ENCODE assay signal across 25 mouse cellular contexts in genomic region chr2:146792844-146793420, GRCm38 (mm10).
DNase-seq lines count a peak whose midpoint lies in the region; ATAC-seq and TF ChIP-seq lines count a peak whose summit lies in the region.
"Had no signal": no experiment of that assay in that cellular context is flagged by ENCODE, and none has a peak within 500 bp of the region (broad histone marks: within the 10 kb centered on the region; RNA-seq: fewer than 3 reads in every experiment).

No protein-coding gene starts in this region.

- H3K9me3 ChIP-seq in embryonic facial prominence, embryonic 11.5 days (replicated peaks; ENCODE audit: control insufficient read depth, low read length): no peaks in the 10 kb centered on the region
- H3K9me3 ChIP-seq in embryonic facial prominence, embryonic 10.5 days: no peaks in the 10 kb centered on the region
- no peaks in the 10 kb centered on the region for H3K9me3 ChIP-seq in kidney, embryonic 14.5 days (ENCODE audit: control insufficient read depth, low read length)
- H3K9me3 ChIP-seq: neural tube, embryonic 15.5 days had no signal

- H3K4me3 ChIP-seq in embryonic facial prominence, embryonic 11.5 days (ENCODE audit: low read depth, low read length): no peak overlapping the region
- no peak overlapping the region for H3K4me3 ChIP-seq in embryonic facial prominence, embryonic 10.5 days
- no peak overlapping the region for H3K4me3 ChIP-seq in layer of hippocampus, adult 2 months
- no peak overlapping the region for H3K4me3 ChIP-seq in kidney, embryonic 14.5 days (ENCODE audit: low read length)
- H3K4me3 ChIP-seq: neural tube, embryonic 15.5 days had no signal

- ATAC-seq in embryonic facial prominence, embryonic 11.5 days (replicated peaks; ENCODE audit: insufficient number of reproducible peaks, low FRiP score, low TSS enrichment, low read depth): 0 out of 2 replicates have a peak, but pooled peaks have one; percentile 23
- ATAC-seq in kidney, embryonic 14.5 days (ENCODE audit: low FRiP score, low TSS enrichment): no peak
- ATAC-seq: inflammation-experienced regulatory T-cells, adult 6 months; liver, postnatal 0 days had no signal

- no peak overlapping the region for H3K27ac ChIP-seq in embryonic facial prominence, embryonic 11.5 days (replicated peaks; ENCODE audit: low read depth, low read length)
- H3K27ac ChIP-seq in embryonic facial prominence, embryonic 10.5 days (replicated peaks): no peak overlapping the region
- no peak overlapping the region for H3K27ac ChIP-seq in layer of hippocampus, adult 2 months
- no peak overlapping the region for H3K27ac ChIP-seq in kidney, embryonic 14.5 days (ENCODE audit: low read depth, low read length)
- H3K27ac ChIP-seq: hindbrain, embryonic 14.5 days; neural tube, embryonic 15.5 days had no signal

- no peak for TF ChIP-seq CTCF in layer of hippocampus, adult 2 months (conservative IDR thresholded peaks at IDR 0.05)

- H3K36me3 ChIP-seq in embryonic facial prominence, embryonic 11.5 days (replicated peaks; ENCODE audit: control insufficient read depth, insufficient read depth, low read depth, low read length): no peaks in the 10 kb centered on the region
- H3K36me3 ChIP-seq in embryonic facial prominence, embryonic 10.5 days (replicated peaks): no peaks in the 10 kb centered on the region
- no peaks in the 10 kb centered on the region for H3K36me3 ChIP-seq in kidney, embryonic 14.5 days (ENCODE audit: control insufficient read depth, insufficient read depth, low read length)
- H3K36me3 ChIP-seq: neural tube, embryonic 15.5 days had no signal

- WGBS in embryonic facial prominence, embryonic 11.5 days: 73% methylated on average over 6 of the region's 6 CpGs
- 82% methylated on average over 6 of the region's 6 CpGs for WGBS in embryonic facial prominence, embryonic 10.5 days
- WGBS in kidney, embryonic 14.5 days: 86% methylated on average over 6 of the region's 6 CpGs

- H3K9ac ChIP-seq in embryonic facial prominence, embryonic 11.5 days (replicated peaks; ENCODE audit: low read length): no peak overlapping the region
- H3K9ac ChIP-seq in kidney, embryonic 14.5 days (ENCODE audit: low read depth, low read length): no peak overlapping the region
- H3K9ac ChIP-seq: hindbrain, embryonic 14.5 days; liver, postnatal 0 days; neural tube, embryonic 15.5 days had no signal

- DNase-seq in embryonic facial prominence, embryonic 11.5 days (ENCODE audit: low spot score): no peak
- DNase-seq in embryonic facial prominence, embryonic 10.5 days (ENCODE audit: low spot score): no peak
- DNase-seq in MN1 (ENCODE audit: low spot score): peak; percentile 74
- peak; percentile 42 to 56 for DNase-seq in layer of hippocampus, adult 2 months (ENCODE audit: low spot score in 2 of 2)
- DNase-seq in layer of hippocampus, postnatal 36 days: peak; percentile 27 to 29
- DNase-seq in adrenal gland, postnatal 36 days: no peak
- DNase-seq: adrenal gland, postnatal 25 days; cerebellum, adult 18-20 months; cerebellum, postnatal 14 days; heart, postnatal 36 days; kidney, adult 8-10 months; kidney, postnatal 14 days; left cerebral cortex, postnatal 4 days; liver, postnatal 0 days; lung, postnatal 10 days; right cerebral cortex, adult 18-20 months; right cerebral cortex, postnatal 4 days; thymus, adult 2 months; thymus, postnatal 4 days had no signal

- no peaks in the 10 kb centered on the region for H3K4me1 ChIP-seq in embryonic facial prominence, embryonic 11.5 days (ENCODE audit: control insufficient read depth, insufficient read depth, low read length)
- H3K4me1 ChIP-seq in embryonic facial prominence, embryonic 10.5 days: peaks cover 9% of the 10 kb centered on the region
- no peaks in the 10 kb centered on the region for H3K4me1 ChIP-seq in kidney, embryonic 14.5 days (ENCODE audit: control insufficient read depth, insufficient read depth, low read length)

- no peaks in the 10 kb centered on the region for H3K27me3 ChIP-seq in embryonic facial prominence, embryonic 11.5 days (ENCODE audit: control insufficient read depth, insufficient read depth, low read length)
- no peaks in the 10 kb centered on the region for H3K27me3 ChIP-seq in embryonic facial prominence, embryonic 10.5 days (replicated peaks; ENCODE audit: low read depth, poor library complexity, severe bottlenecking)
- H3K27me3 ChIP-seq in kidney, embryonic 14.5 days (ENCODE audit: control insufficient read depth, insufficient read depth, low read length): no peaks in the 10 kb centered on the region
- H3K27me3 ChIP-seq: neural tube, embryonic 15.5 days had no signal

- no peak overlapping the region for H3K4me2 ChIP-seq in embryonic facial prominence, embryonic 11.5 days (ENCODE audit: low read depth, low read length)
- H3K4me2 ChIP-seq in kidney, embryonic 14.5 days (replicated peaks; ENCODE audit: low read depth, low read length): no peak overlapping the region
- H3K4me2 ChIP-seq: hindbrain, embryonic 14.5 days; liver, embryonic 11.5 days; midbrain, embryonic 11.5 days; neural tube, embryonic 15.5 days had no signal

Comparison
In these comparisons a context has a peak if more than half of its experiments do, and no peak if none do; other contexts are left out.
1. DNase-seq: peak in MN1 (single experiment), layer of hippocampus, adult 2 months (2 of 2) and layer of hippocampus, postnatal 36 days (2 of 2); none in embryonic facial prominence, embryonic 11.5 days (single experiment), embryonic facial prominence, embryonic 10.5 days (single experiment) and adrenal gland, postnatal 36 days (0 of 2).